Mouse (Mus musculus) CH12F3 (cell line): ENCODE results near the gene Slc25a51.
"Not testable (repeated sequence)": the region's sequence is repeated elsewhere in the genome, so short reads cannot be mapped to it uniquely, and the experiment has no call there.

ENCODE experiments used
- in situ Hi-C: fragments of 300-500 bp; cut with MboI; formaldehyde crosslinking; loops from 2 replicates; pipeline ENCODE4 v1.14.3; 2020; ENCODE audit warnings: low sequenced_read_pairs

Gene Slc25a51

GRCm38 (mm10) chr4:45402878-45403498 lies 5.6 kb downstream of the Slc25a51 start:
- in situ Hi-C loops, result no loop called here

GRCm38 (mm10) chr4:45402281-45402680 lies 6.3 kb downstream of the Slc25a51 start:
- in situ Hi-C loops, result no loop called here

- in situ Hi-C loops, result no loop called here
Observed at GRCm38 (mm10) chr4:45399421-45400210, 8.9 kb downstream of the Slc25a51 start.

GRCm38 (mm10) chr4:45398315-45398714 lies 10.3 kb downstream of the Slc25a51 start:
- in situ Hi-C loops, result not testable (repeated sequence)

- in situ Hi-C loops, result not testable (repeated sequence)
Observed at GRCm38 (mm10) chr4:45396211-45396610, 12.4 kb downstream of the Slc25a51 start.

GRCm38 (mm10) chr4:45393658-45394057 lies 14.9 kb downstream of the Slc25a51 start:
- in situ Hi-C loops, result no loop called here

- in situ Hi-C loops, result no loop called here
Observed at GRCm38 (mm10) chr4:45392994-45393393, 15.6 kb downstream of the Slc25a51 start.

GRCm38 (mm10) chr4:45392572-45392971 lies 16.0 kb downstream of the Slc25a51 start:
- in situ Hi-C loops, result no loop called here

- in situ Hi-C loops, result no loop called here
Observed at GRCm38 (mm10) chr4:45392099-45392498, 16.5 kb downstream of the Slc25a51 start.

GRCm38 (mm10) chr4:45387296-45387695 lies 21.3 kb downstream of the Slc25a51 start:
- in situ Hi-C loops, result not testable (repeated sequence)

- in situ Hi-C loops, result not testable (repeated sequence)
Observed at GRCm38 (mm10) chr4:45382133-45382532, 26.4 kb downstream of the Slc25a51 start.

GRCm38 (mm10) chr4:45380903-45381580 lies 27.5 kb downstream of the Slc25a51 start:
- in situ Hi-C loops, result not testable (repeated sequence)

GRCm38 (mm10) chr4:45376573-45376972 lies 32.0 kb downstream of the Slc25a51 start:
- in situ Hi-C loops, result no loop called here

- in situ Hi-C loops, result no loop called here
Observed at GRCm38 (mm10) chr4:45374879-45375278, 33.7 kb downstream of the Slc25a51 start.

GRCm38 (mm10) chr4:45371261-45371660 lies 37.3 kb downstream of the Slc25a51 start:
- in situ Hi-C loops, result no loop called here

GRCm38 (mm10) chr4:45356653-45357052 lies 51.9 kb downstream of the Slc25a51 start:
- in situ Hi-C loops, result no loop called here
